Mouse (Mus musculus) forebrain, embryonic 14.5 days (tissue): ENCODE measurements around the gene St6galnac1. TPM values are rescaled to one million over a fixed set of nuclear protein-coding genes. Genes with fewer than 3 reads are reported as not detected.

Experiments
- ATAC-seq: fragments of 200-750 bp; cut with Nextera tagmentation; 2 replicates; pipeline ENCODE4 v1.8.0; 2017; ENCODE audit warnings: mild to moderate bottlenecking, moderate library complexity
- DNase-seq: peaks from one replicate; pipeline ENCODE4 v3.0.0-alpha.2; 2015; ENCODE audit warnings: low spot score
- H3K27ac ChIP-seq: fragments of 300-500 bp; sonication (generic); 2 replicates; pipeline ENCODE4 v1.5.1; 2014; ENCODE audit warnings: low read depth, mild to moderate bottlenecking, control low read depth, low read length, moderate library complexity
- H3K27me3 ChIP-seq: fragments of 300-500 bp; sonication (generic); replicated peaks from 2 replicates; pipeline ENCODE4 v1.6.1; 2014; ENCODE audit warnings: low read length, control low read depth, mixed read lengths; ENCODE audit not compliant: control insufficient read depth, insufficient read depth
- H3K36me3 ChIP-seq: fragments of 300-500 bp; sonication (generic); 2 replicates; pipeline ENCODE4 v1.6.1; 2014; ENCODE audit warnings: low read length, control low read depth; ENCODE audit not compliant: control insufficient read depth, insufficient read depth
- H3K4me1 ChIP-seq: fragments of 300-500 bp; sonication (generic); 2 replicates; pipeline ENCODE4 v1.6.1; 2014; ENCODE audit warnings: antibody characterized with exemption, low read length, control low read depth; ENCODE audit not compliant: control insufficient read depth, insufficient read depth
- H3K4me2 ChIP-seq: fragments of 300-500 bp; sonication (generic); 2 replicates; pipeline ENCODE4 v1.6.1; 2014; ENCODE audit warnings: mild to moderate bottlenecking, control low read depth, low read length
- H3K4me3 ChIP-seq: fragments of 300-500 bp; sonication (generic); 2 replicates; pipeline ENCODE4 v1.5.1; 2014; ENCODE audit warnings: low read depth, low read length, control low read depth
- H3K9ac ChIP-seq: fragments of 300-500 bp; sonication (generic); 2 replicates; pipeline ENCODE4 v1.6.1; 2014; ENCODE audit warnings: mild to moderate bottlenecking, low read length, control low read depth, moderate library complexity
- H3K9me3 ChIP-seq: fragments of 300-500 bp; sonication (generic); replicated peaks from 2 replicates; pipeline ENCODE4 v1.6.1; 2016; ENCODE audit warnings: low read length, control low read depth, mixed read lengths; ENCODE audit not compliant: control insufficient read depth
- WGBS: fragments of 180-500 bp; shearing (Covaris S2); extraction: QIAGEN DNeasy Blood & Tissue Kit; methylation state at CpG from one replicate; pipeline ENCODE4 v1.1.7; 2014; 5-methylcytosine and 5-hydroxymethylcytosine counted together
- polyA plus RNA-seq: library from polyadenylated mRNA; unstranded; fragments of >200 nt; fragmentation: Nextera tagmentation; extraction: Ambion mirVana; gene quantifications from 2 replicates; pipeline ENCODE4 v1.2.1, GENCODE M21; 2014

St6galnac1 gene
- polyA plus RNA-seq, 1 experiment from 2014 or later = not detected

GRCm38 (mm10) chr11:116784221-116784620, 8.9 kb upstream of the St6galnac1 start:
- H3K36me3 ChIP-seq = no peaks in the 10 kb centered on the region
- no peak overlapping the region for H3K27ac ChIP-seq
- WGBS = 91% methylated on average over 10 of the region's 10 CpGs
- no peak overlapping the region for H3K9ac ChIP-seq
- no peak overlapping the region for H3K4me3 ChIP-seq
- H3K9me3 ChIP-seq = no peaks in the 10 kb centered on the region
- no peaks in the 10 kb centered on the region for H3K27me3 ChIP-seq
- no peaks in the 10 kb centered on the region for H3K4me1 ChIP-seq
- H3K4me2 ChIP-seq = no peak overlapping the region
- no peak for DNase-seq
- no peak for ATAC-seq

- 69% methylated on average over 9 of the region's 9 CpGs for WGBS
- no peaks in the 10 kb centered on the region for H3K36me3 ChIP-seq
- H3K27me3 ChIP-seq = no peaks in the 10 kb centered on the region
- H3K27ac ChIP-seq = no peak overlapping the region
- H3K4me2 ChIP-seq = no peak overlapping the region
- H3K4me1 ChIP-seq = no peaks in the 10 kb centered on the region
- no peak overlapping the region for H3K9ac ChIP-seq
- no peak overlapping the region for H3K4me3 ChIP-seq
- H3K9me3 ChIP-seq = no peaks in the 10 kb centered on the region
- ATAC-seq (no peak), DNase-seq (no peak)
Measured at GRCm38 (mm10) chr11:116782737-116783145, 7.4 kb upstream of the St6galnac1 start.

- H3K27me3 ChIP-seq = no peaks in the 10 kb centered on the region
- DNase-seq = no peak
- no peak overlapping the region for H3K9ac ChIP-seq
- no peaks in the 10 kb centered on the region for H3K36me3 ChIP-seq
- no peak overlapping the region for H3K27ac ChIP-seq
- ATAC-seq = no peak
- H3K9me3 ChIP-seq = no peaks in the 10 kb centered on the region
- H3K4me1 ChIP-seq = no peaks in the 10 kb centered on the region
- WGBS = 40% methylated on average over 2 of the region's 2 CpGs
- no peak overlapping the region for H3K4me3 ChIP-seq
- H3K4me2 ChIP-seq = no peak overlapping the region
Measured at GRCm38 (mm10) chr11:116773205-116773604, 2.1 kb downstream of the St6galnac1 start.

GRCm38 (mm10) chr11:116769873-116770272, 5.4 kb downstream of the St6galnac1 start:
- WGBS = 87% methylated on average over 5 of the region's 5 CpGs
- no peak overlapping the region for H3K4me3 ChIP-seq
- no peaks in the 10 kb centered on the region for H3K4me1 ChIP-seq
- no peaks in the 10 kb centered on the region for H3K36me3 ChIP-seq
- H3K27ac ChIP-seq = no peak overlapping the region
- no peak overlapping the region for H3K4me2 ChIP-seq
- ATAC-seq = no peak
- no peaks in the 10 kb centered on the region for H3K9me3 ChIP-seq
- no peaks in the 10 kb centered on the region for H3K27me3 ChIP-seq
- no peak for DNase-seq
- no peak overlapping the region for H3K9ac ChIP-seq

- H3K27me3 ChIP-seq = no peaks in the 10 kb centered on the region
- no peaks in the 10 kb centered on the region for H3K4me1 ChIP-seq
- DNase-seq (no peak), ATAC-seq (no peak)
- H3K36me3 ChIP-seq = no peaks in the 10 kb centered on the region
- H3K9ac ChIP-seq = no peak overlapping the region
- no peaks in the 10 kb centered on the region for H3K9me3 ChIP-seq
- no peak overlapping the region for H3K4me3 ChIP-seq
- WGBS = 93% methylated on average over 2 of the region's 2 CpGs
- H3K4me2 ChIP-seq = no peak overlapping the region
- no peak overlapping the region for H3K27ac ChIP-seq
Measured at GRCm38 (mm10) chr11:116764946-116765345, 10.4 kb downstream of the St6galnac1 start.

DNA sequence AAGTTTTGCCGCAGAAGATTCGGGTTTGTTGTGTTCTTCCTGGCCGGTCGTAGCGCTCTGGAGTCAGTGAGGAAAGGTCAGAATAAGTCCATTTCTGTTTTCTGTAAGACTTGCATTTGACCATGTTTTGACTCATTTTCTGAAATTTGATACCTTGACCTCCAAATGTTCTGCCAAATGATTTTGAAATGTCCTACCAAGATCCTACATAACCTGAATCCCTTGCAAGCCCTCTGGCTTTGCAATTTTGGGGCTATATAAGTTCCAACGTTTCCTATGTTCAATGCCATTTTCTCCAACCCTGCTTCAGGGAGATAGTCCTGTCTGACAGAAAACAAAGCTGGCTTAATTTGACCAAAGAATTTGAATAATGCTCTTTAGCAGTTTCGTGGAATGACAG, 11.0 kb downstream of the St6galnac1 start:
- H3K9ac ChIP-seq = no peak overlapping the region
- WGBS = 92% methylated on average over 7 of the region's 7 CpGs
- H3K4me2 ChIP-seq = no peak overlapping the region
- no peak overlapping the region for H3K4me3 ChIP-seq
- DNase-seq (no peak), ATAC-seq (no peak)
- H3K27me3 ChIP-seq = no peaks in the 10 kb centered on the region
- H3K4me1 ChIP-seq = no peaks in the 10 kb centered on the region
- no peaks in the 10 kb centered on the region for H3K36me3 ChIP-seq
- H3K9me3 ChIP-seq = no peaks in the 10 kb centered on the region
- H3K27ac ChIP-seq = no peak overlapping the region

DNA sequence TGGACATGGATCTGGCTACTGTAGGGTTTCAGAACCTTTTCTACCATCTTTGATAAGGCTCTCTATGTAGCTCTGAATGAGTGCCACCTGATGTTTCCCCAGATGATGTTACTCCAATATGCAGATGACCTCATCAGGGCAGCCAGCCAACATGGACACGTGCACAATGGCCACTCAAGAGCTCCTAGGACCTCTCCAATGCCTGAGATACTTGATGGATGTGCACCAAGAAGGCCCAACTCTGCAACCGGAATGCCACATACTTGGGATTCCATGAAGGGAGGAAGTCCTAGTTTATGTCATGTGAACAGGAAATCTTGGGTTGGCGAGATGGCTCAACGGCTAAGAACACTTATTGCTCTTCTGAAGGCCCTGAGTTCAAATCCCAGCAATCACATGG, 20.1 kb downstream of the St6galnac1 start:
- Histone ChIP-seq H3K9ac (no peak overlapping the region), H3K4me2 (no peak overlapping the region), H3K27ac (no peak overlapping the region), H3K36me3 (no peaks in the 10 kb centered on the region), H3K9me3 (no peaks in the 10 kb centered on the region), H3K4me3 (no peak overlapping the region), H3K4me1 (no peaks in the 10 kb centered on the region), H3K27me3 (no peaks in the 10 kb centered on the region)
- 85% methylated on average over 4 of the region's 4 CpGs for WGBS
- no peak for DNase-seq
- no peak for ATAC-seq

DNA sequence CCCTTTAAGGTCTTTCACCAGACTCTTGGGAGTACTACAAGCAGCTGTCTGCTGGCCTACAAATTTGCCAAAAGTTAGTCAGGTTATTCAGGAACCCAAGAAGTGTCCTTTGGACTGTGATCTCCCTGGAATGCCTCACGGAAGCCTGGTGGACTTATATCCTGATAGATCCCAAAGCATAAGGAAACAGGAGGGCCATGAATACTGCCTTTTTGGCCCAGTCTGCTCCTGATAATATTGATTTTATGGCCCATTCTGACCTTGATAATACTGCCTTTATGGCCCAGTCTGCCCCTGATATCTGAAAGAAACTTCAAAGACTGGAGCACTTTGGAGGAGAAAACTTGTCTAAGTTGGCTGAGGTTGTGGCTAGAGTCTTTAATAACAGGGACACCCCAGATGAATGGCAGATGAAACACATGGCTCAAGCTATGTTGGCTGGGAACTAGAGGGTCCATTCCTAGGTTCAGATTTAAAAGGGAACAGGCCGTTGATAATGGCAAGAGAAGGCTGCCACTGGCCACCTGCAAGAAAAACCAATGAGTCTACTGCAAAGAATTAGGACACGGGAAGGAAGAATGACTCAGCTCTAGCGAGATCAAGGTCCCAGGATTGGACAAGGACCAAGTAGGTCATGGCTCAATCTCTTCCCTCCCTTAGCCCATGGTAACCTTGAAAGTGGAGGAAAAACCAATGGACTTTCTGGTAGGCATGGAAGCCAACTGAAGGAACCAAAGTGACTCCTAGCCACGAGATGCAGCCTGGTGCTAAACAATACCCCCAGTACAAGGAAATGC, 21.4 kb downstream of the St6galnac1 start:
- Histone ChIP-seq H3K9ac (no peak overlapping the region), H3K27ac (no peak overlapping the region), H3K27me3 (no peaks in the 10 kb centered on the region), H3K4me3 (no peak overlapping the region), H3K9me3 (no peaks in the 10 kb centered on the region), H3K4me2 (no peak overlapping the region), H3K36me3 (no peaks in the 10 kb centered on the region), H3K4me1 (no peaks in the 10 kb centered on the region)
- WGBS = 85% methylated on average over 5 of the region's 5 CpGs
- ATAC-seq (no peak), DNase-seq (no peak)

DNA sequence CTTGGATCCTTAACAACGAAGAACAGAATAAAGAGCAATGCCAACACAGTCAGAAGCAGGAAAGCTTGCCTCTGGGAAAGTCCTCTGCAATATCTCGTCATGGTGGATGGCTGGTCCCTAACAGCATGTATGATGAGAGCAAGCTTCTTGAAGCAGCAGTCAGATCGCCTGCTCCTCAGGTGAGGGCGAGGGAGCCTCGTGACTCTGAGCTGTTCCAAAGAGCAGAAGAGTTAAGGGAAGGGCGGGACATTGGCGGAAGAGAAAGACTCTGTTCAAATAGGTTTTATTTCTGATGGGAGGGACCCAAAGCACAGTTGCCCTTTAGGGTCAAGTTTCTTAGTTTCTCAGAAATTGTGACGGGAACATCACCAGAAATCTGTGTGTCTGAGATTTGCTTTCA, 25.6 kb downstream of the St6galnac1 start:
- WGBS = 84% methylated on average over 8 of the region's 8 CpGs
- no peaks in the 10 kb centered on the region for H3K36me3 ChIP-seq
- DNase-seq (no peak), ATAC-seq (no peak)
- no peak overlapping the region for H3K9ac ChIP-seq
- H3K4me3 ChIP-seq = no peak overlapping the region
- no peaks in the 10 kb centered on the region for H3K4me1 ChIP-seq
- no peak overlapping the region for H3K4me2 ChIP-seq
- no peaks in the 10 kb centered on the region for H3K27me3 ChIP-seq
- H3K27ac ChIP-seq = no peak overlapping the region
- no peaks in the 10 kb centered on the region for H3K9me3 ChIP-seq
